Mouse (Mus musculus) skeletal muscle tissue, adult 2 months (tissue): Measurements from ENCODE around the gene Kcnc2.
"Not testable (repeated sequence)": the region's sequence is repeated elsewhere in the genome, so short reads cannot be mapped to it uniquely, and the experiment has no call there.

ENCODE experiments used
- DNase-seq: peaks from one replicate; pipeline ENCODE4 v3.0.0-alpha.2; 2012; ENCODE audit warnings: low read depth, low spot score

The Kcnc2 gene

GRCm38 (mm10) chr10:112270887-112271802 is at the start of gene Kcnc2:
Kcnc2 (plus strand) TSS chr10:112271121.
- DNase-seq, result no peak

- DNase-seq, result no peak
These were observed 43.8 kb upstream of the Kcnc2 start for GRCm38 (mm10) chr10:112227073-112227472.

GRCm38 (mm10) chr10:112229091-112229843 is 41.7 kb upstream of the Kcnc2 start:
- not testable (repeated sequence) for DNase-seq

GRCm38 (mm10) chr10:112232733-112233132 is 38.2 kb upstream of the Kcnc2 start:
- not testable (repeated sequence) for DNase-seq

- not testable (repeated sequence) for DNase-seq
These were observed 35.5 kb upstream of the Kcnc2 start for GRCm38 (mm10) chr10:112235396-112235940.

GRCm38 (mm10) chr10:112248273-112248672 is 22.6 kb upstream of the Kcnc2 start:
- no peak for DNase-seq

GRCm38 (mm10) chr10:112263467-112263866 is 7.5 kb upstream of the Kcnc2 start:
- DNase-seq, result no peak

GRCm38 (mm10) chr10:112269481-112269880 is 1.4 kb upstream of the Kcnc2 start:
- no peak for DNase-seq

GRCm38 (mm10) chr10:112269939-112270781 is 761 bp upstream of the Kcnc2 start:
- no peak for DNase-seq

GRCm38 (mm10) chr10:112271803-112272165 is 863 bp downstream of the Kcnc2 start:
- no peak for DNase-seq

GRCm38 (mm10) chr10:112272171-112272570 is 1.2 kb downstream of the Kcnc2 start:
- DNase-seq, result no peak

- no peak for DNase-seq
These were observed 7.1 kb downstream of the Kcnc2 start for GRCm38 (mm10) chr10:112277996-112278395.

GRCm38 (mm10) chr10:112315136-112315535 is 44.2 kb downstream of the Kcnc2 start:
- no peak for DNase-seq

GRCm38 (mm10) chr10:112317783-112318182 is 46.9 kb downstream of the Kcnc2 start:
- no peak for DNase-seq

GRCm38 (mm10) chr10:112357669-112358362 is 86.9 kb downstream of the Kcnc2 start:
- no peak for DNase-seq

GRCm38 (mm10) chr10:112358363-112358704 is 87.4 kb downstream of the Kcnc2 start:
- DNase-seq, result no peak

GRCm38 (mm10) chr10:112360704-112361103 is 89.8 kb downstream of the Kcnc2 start:
- DNase-seq, result no peak

GRCm38 (mm10) chr10:112368369-112368768 is 97.4 kb downstream of the Kcnc2 start:
- no peak for DNase-seq

GRCm38 (mm10) chr10:112377163-112377562 is 106.2 kb downstream of the Kcnc2 start:
- DNase-seq, result no peak

GRCm38 (mm10) chr10:112378465-112378864 is 107.5 kb downstream of the Kcnc2 start:
- DNase-seq, result no peak

GRCm38 (mm10) chr10:112380590-112380989 is 109.7 kb downstream of the Kcnc2 start:
- DNase-seq, result no peak
